Mouse (Mus musculus): Measurements from ENCODE around the gene Wnk1.

- TF ChIP-seq POLR2A (IDR thresholded peaks at IDR 0.05; ENCODE audit: borderline replicate concordance, insufficient read depth, low read length) (no peak), CTCF (IDR thresholded peaks at IDR 0.05; ENCODE audit: borderline replicate concordance, insufficient read depth, low read depth, low read length) (no peak)
Observed at GRCm38 (mm10) chr6:120037636-120038365, 671 bp downstream of the Wnk1 start.

All from cerebellum, adult 2 months (tissue).